Mouse (Mus musculus) layer of hippocampus, adult 9-11 months (tissue): Measurements from ENCODE around the gene Notum.

Experiments
- DNase-seq: peaks from one replicate; pipeline ENCODE4 v3.0.0; 2022

Notum gene

DNA sequence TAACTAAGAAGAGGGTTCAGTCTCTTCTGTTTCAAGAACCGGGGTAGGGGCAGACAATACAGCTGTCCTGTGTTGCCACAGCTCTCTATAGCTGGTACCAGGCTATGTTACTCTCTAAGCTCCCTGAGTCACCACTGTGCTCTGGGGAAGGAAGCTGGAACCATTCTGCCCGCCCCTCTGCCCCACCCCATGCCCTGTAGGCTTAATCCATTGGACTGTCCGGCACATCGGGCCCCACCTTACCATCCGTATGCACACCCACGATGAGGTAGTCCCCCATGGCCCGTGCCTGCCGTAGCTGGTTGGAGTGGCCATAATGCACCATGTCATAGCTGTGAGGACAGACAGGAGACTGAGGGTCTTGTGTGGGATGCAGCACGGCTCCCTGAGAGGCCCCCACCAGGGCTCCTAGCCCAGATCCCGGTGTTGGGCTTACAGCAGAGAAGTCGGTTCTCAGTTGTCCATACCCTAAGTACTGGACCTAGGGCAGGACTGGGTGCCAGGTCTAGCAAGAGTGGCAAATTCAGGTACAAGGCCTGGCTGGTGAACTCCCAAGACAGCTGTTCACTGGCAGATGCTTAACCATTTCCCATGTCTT is 45.3 kb downstream of the Notum start:
- no peak for DNase-seq

DNA sequence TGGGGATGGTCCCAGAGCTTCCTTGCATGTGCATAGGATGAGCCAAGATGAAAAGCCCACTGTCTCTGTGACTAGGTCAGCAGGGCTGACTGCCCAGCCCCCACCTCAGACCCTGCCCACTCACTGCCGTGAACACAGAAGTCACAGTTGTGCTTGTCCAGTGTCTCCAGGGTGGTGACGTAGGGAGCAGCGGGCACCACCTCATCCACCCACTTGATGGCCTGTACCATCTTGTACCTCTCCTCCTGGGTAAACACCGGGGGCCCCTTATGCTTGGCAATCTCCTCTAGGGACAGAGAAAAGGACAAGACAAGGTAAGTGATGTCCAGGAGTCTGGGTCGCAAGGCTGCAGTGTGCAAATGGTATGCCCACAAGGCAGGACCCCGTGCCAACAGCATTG is 45.8 kb downstream of the Notum start:
- no peak for DNase-seq

DNA sequence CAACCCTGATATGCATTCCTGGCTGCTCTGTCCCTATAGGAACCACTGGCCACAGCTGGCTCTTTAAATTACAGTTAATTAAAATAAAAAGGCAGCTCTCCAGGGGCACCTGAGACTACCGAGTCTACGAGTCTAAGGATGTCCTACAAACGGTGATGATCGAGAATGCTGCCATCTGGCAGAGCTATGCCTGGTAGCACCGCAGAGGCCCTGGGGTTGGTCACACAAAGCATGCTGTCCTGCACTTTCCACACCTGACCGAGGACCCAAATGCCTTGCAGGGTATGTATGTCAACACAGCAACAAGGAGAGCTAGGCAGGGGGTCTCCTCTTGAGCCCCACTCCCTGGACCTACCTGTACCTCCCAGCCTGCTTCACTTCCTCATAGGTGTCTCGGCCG is 47.0 kb downstream of the Notum start:
- DNase-seq: no peak

DNA sequence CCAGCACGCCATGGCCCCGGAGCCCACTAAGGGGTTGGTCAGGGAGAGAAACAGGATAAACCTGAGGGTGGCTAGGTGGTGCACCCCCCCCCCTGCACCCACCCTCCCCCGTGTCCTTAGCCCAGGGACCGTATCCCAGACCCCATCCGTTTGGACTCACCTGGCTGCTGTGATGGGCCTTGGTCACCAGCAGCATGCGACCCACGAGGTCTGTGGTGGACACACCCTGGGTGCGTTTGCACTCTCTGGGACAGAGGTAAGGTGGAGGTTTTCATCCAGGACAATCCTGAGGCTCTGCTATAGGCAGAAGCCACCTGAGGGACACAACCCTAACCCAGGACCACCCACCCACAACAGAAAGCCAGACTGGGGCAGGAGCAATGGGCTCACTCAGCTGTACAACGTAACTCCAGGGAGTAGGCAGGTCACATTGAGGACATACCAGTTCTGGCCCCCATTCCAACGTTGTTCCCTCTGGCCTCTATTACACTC is 47.4 kb downstream of the Notum start:
- no peak for DNase-seq

DNA sequence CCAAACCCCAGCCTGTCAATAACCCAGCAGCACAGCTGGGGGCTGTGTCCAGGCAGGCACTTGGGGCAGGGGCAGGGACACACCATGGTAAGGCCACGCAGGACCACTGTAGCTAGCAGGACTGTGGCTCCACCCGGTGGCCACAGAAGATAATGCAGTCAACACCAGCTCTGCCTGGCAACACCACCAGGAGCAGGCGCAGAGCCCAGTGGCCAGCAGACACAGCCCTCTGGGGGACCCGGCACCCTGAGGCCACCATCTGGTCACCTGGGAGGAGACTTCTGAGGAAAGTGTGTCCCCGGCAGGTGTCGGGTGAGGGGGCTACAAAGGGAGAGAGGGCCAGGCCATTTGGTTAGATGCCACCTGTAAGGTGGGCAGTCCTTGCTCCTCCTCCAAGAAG is 48.2 kb downstream of the Notum start:
- no peak for DNase-seq

DNA sequence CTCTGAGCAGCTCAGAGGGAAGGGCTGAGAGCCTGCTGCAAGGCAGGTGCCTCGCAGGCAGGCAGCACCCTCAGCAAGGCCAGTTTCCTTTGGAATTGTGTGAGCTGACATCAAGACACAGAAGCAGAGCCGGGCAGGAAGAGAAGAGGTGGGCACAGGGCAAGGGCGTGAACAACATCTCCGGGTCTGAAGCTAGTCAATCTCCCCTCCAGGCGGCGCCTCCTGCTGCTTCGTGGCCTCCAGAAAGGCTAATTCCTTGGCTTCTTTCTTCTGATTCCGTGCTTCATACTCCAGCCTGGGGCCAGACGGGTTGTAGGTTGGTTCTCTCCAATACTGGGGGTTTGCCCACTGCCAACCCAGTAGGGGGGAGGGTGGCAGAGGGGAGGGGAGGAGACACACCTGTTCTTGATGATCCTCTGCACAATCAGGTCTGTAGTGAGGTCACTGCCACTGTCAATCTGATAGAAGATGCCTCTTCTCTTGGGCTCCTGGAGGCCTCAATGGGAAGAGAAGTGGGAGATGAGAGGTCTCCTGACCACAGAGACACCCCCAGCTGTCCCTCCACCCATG is 50.4 kb downstream of the Notum start:
- DNase-seq: no peak

DNA sequence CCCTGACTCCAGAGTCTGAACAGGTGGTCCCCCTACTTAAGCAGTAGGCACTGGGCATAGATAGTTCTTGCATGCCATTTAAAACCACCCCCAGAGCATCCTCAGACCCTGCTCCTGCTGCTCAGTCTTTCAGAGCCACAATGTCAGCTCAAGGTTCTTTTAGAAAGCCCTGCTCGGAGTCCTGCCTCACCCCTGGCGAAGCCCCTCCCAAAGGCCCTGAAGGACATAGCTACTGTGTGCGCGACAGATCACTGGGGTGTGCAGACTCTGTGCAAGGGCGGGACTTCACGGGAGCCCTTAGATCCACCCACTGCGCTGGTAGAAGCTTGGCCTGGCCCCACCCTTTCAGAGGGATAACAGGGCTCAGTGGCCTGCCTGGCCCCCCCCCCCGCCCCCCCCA is 51.7 kb downstream of the Notum start:
- DNase-seq: peak; percentile 11

DNA sequence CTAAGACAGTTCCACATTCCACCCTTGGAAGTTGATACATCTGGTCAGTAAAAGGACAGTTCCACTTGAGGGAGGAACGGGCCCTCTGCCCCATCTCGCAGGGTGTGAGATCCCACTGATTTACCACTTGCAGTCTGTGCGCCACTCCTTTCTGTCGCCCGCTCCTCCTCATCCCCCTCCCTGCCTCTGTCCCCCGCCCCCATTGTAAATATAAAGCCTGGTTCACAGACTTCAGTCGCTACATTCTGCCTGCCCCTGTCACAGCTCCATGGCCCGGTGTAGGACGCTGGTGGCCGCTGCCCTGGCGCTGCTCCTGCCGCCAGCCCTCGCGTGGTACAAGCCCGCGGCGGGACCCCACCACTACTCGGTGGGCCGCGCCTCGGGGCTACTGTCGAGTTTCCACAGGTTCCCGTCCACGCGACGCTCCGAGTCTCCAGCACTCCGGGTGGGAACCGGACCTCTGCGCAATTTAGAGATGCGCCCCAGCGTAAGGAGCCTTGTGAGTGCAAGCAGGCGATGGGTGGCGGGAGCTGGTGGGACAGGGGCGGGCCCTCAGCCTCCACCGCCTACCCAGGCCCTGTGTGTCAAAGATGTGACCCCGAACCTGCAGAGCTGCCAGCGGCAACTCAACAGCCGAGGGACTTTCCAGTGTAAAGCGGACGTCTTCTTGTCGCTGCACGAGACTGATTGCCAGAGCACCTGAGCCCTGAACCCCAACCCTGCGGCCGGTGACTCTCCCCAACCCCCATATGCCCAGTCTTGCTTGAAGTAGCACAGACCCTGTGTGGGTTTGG is 52.5 kb downstream of the Notum start, which contains the start of gene Npb:
Gene Npb, plus strand, starts transcription at position 237 of the 794 bp plus-strand sequence.
- DNase-seq: no peak

DNA sequence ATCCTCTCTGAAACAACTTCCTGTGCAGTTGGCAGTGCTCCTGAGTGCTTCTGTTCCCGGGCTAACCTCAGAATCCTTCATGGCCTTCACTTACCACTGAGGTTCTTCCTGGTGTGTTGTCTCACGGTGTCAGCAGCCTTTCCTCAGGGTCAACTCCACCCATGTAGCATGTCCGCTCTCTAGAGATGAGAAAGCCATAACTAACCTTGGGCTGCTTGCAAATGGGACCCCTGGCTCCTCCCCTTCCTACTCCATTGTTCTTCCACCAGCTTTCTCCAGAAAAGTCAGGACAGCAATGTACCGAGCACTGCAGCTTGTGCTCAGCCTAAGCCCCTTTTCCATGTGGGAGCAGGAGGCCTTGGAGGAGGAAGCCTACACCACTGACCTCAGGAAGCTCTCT is 54.2 kb downstream of the Notum start:
- DNase-seq: no peak

DNA sequence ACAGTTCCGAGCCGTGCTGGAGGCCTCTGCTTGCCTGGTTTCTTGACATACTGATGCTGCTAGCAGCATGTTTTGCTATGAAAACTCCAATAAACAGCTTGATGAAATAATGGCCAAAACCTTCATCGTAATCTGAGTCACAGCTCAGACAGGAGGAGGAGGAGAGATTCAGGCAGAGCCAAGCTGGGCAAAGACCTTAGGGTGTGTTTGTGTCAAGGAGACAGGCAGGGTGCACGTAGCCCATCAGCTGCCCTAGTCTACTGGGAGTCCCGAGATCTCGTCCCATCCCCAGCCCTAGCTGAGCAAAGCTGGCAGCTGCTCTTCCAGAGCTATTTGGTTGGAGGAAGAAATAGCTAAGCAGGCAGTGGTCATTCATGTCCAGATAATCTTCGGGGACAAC is 55.3 kb downstream of the Notum start:
- DNase-seq: no peak
